ENCODE assay signal across 31 mouse cellular contexts in genomic region chr1:179072406-179072805, GRCm38 (mm10).
A peak's percentile ranks its signal among the peaks of the same experiment; 100 is the strongest.
DNase-seq lines count a peak whose midpoint lies in the region; ATAC-seq lines count a peak whose summit lies in the region.
"Had no signal": no experiment of that assay in that cellular context is flagged by ENCODE, and none has a peak within 500 bp of the region (broad histone marks: within the 10 kb centered on the region; RNA-seq: fewer than 3 reads in every experiment).

No protein-coding gene starts in this region.

- H3K4me1 ChIP-seq in forebrain, embryonic 11.5 days (replicated peaks; ENCODE audit: control insufficient read depth, insufficient read depth, low read length): no peaks in the 10 kb centered on the region
- H3K4me1 ChIP-seq in forebrain, embryonic 12.5 days: no peaks in the 10 kb centered on the region
- peaks cover 18% of the 10 kb centered on the region for H3K4me1 ChIP-seq in embryonic facial prominence, embryonic 10.5 days
- H3K4me1 ChIP-seq: embryonic facial prominence, embryonic 12.5 days; embryonic facial prominence, embryonic 15.5 days; heart, embryonic 15.5 days; hindbrain, embryonic 13.5 days; intestine, embryonic 15.5 days had no signal

- no peak overlapping the region for H3K27ac ChIP-seq in forebrain, embryonic 11.5 days (ENCODE audit: low read depth, low read length)
- H3K27ac ChIP-seq in forebrain, embryonic 12.5 days: no peak overlapping the region
- no peak overlapping the region for H3K27ac ChIP-seq in embryonic facial prominence, embryonic 10.5 days (replicated peaks)
- H3K27ac ChIP-seq: embryonic facial prominence, embryonic 12.5 days; embryonic facial prominence, embryonic 15.5 days; forebrain, embryonic 13.5 days; heart, adult 2 months; heart, embryonic 15.5 days; hindbrain, embryonic 10.5 days; hindbrain, embryonic 13.5 days; intestine, embryonic 15.5 days had no signal

- no peak overlapping the region for H3K9ac ChIP-seq in forebrain, embryonic 11.5 days (ENCODE audit: low read length)
- no peak overlapping the region for H3K9ac ChIP-seq in forebrain, embryonic 12.5 days
- H3K9ac ChIP-seq: embryonic facial prominence, embryonic 12.5 days; embryonic facial prominence, embryonic 15.5 days; forebrain, embryonic 13.5 days; heart, embryonic 12.5 days; heart, embryonic 15.5 days; hindbrain, embryonic 13.5 days; intestine, embryonic 15.5 days had no signal

- ATAC-seq in forebrain, embryonic 11.5 days (replicated peaks; ENCODE audit: low FRiP score): no peak
- ATAC-seq in forebrain, embryonic 12.5 days (ENCODE audit: low FRiP score): no peak
- ATAC-seq: activated CD4-positive, CD25-positive, alpha-beta regulatory T cell, adult 4 months; CD4-positive, CD25-positive, alpha-beta regulatory T cell, adult 4 months; forebrain, embryonic 13.5 days; forebrain, embryonic 16.5 days; hindbrain, embryonic 16.5 days; intestine, embryonic 15.5 days; Patski had no signal

- H3K36me3 ChIP-seq in forebrain, embryonic 11.5 days (ENCODE audit: control insufficient read depth, insufficient read depth, low read length): no peaks in the 10 kb centered on the region
- H3K36me3 ChIP-seq in forebrain, embryonic 12.5 days (replicated peaks): no peaks in the 10 kb centered on the region
- H3K36me3 ChIP-seq in embryonic facial prominence, embryonic 10.5 days (replicated peaks): no peaks in the 10 kb centered on the region
- H3K36me3 ChIP-seq: embryonic facial prominence, embryonic 12.5 days; embryonic facial prominence, embryonic 15.5 days; heart, embryonic 12.5 days; heart, embryonic 15.5 days; hindbrain, embryonic 10.5 days; hindbrain, embryonic 13.5 days; intestine, embryonic 15.5 days had no signal

- H3K9me3 ChIP-seq in forebrain, embryonic 11.5 days (ENCODE audit: control insufficient read depth, low read length): no peaks in the 10 kb centered on the region
- no peaks in the 10 kb centered on the region for H3K9me3 ChIP-seq in forebrain, embryonic 12.5 days
- H3K9me3 ChIP-seq in embryonic facial prominence, embryonic 10.5 days: no peaks in the 10 kb centered on the region
- H3K9me3 ChIP-seq: embryonic facial prominence, embryonic 12.5 days; embryonic facial prominence, embryonic 15.5 days; forebrain, embryonic 13.5 days; heart, embryonic 12.5 days; heart, embryonic 15.5 days; hindbrain, embryonic 10.5 days; hindbrain, embryonic 13.5 days; intestine, embryonic 15.5 days had no signal

- no peak overlapping the region for H3K4me3 ChIP-seq in forebrain, embryonic 11.5 days (ENCODE audit: low read depth, low read length)
- no peak overlapping the region for H3K4me3 ChIP-seq in forebrain, embryonic 12.5 days (replicated peaks)
- no peak overlapping the region for H3K4me3 ChIP-seq in embryonic facial prominence, embryonic 10.5 days
- H3K4me3 ChIP-seq: embryonic facial prominence, embryonic 12.5 days; embryonic facial prominence, embryonic 15.5 days; forebrain, embryonic 13.5 days; heart, adult 2 months; heart, embryonic 12.5 days; heart, embryonic 15.5 days; hindbrain, embryonic 10.5 days; hindbrain, embryonic 13.5 days; intestine, embryonic 15.5 days had no signal

- no peaks in the 10 kb centered on the region for H3K27me3 ChIP-seq in forebrain, embryonic 11.5 days (ENCODE audit: control insufficient read depth, insufficient read depth, low read length)
- peaks cover 49% of the 10 kb centered on the region for H3K27me3 ChIP-seq in forebrain, embryonic 12.5 days
- H3K27me3 ChIP-seq in embryonic facial prominence, embryonic 10.5 days (replicated peaks; ENCODE audit: low read depth, poor library complexity, severe bottlenecking): no peaks in the 10 kb centered on the region
- H3K27me3 ChIP-seq: embryonic facial prominence, embryonic 12.5 days; embryonic facial prominence, embryonic 15.5 days; heart, embryonic 12.5 days; heart, embryonic 15.5 days; intestine, embryonic 15.5 days; Patski had no signal

- H3K4me2 ChIP-seq in forebrain, embryonic 11.5 days (ENCODE audit: low read depth, low read length, severe bottlenecking): no peak overlapping the region
- H3K4me2 ChIP-seq in forebrain, embryonic 12.5 days: no peak overlapping the region
- H3K4me2 ChIP-seq: embryonic facial prominence, embryonic 12.5 days; embryonic facial prominence, embryonic 15.5 days; forebrain, embryonic 13.5 days; heart, embryonic 12.5 days; heart, embryonic 15.5 days; hindbrain, embryonic 13.5 days; intestine, embryonic 15.5 days had no signal

- WGBS in forebrain, embryonic 11.5 days: 57% methylated on average over 1 of the region's 1 CpGs
- 71% methylated on average over 1 of the region's 1 CpGs for WGBS in forebrain, embryonic 12.5 days
- WGBS in embryonic facial prominence, embryonic 10.5 days: 45% methylated on average over 1 of the region's 1 CpGs

- peak; percentile 35 for DNase-seq in forebrain, embryonic 11.5 days (ENCODE audit: low spot score)
- peak; percentile 78 for DNase-seq in ES-CJ7 (ENCODE audit: low read depth, low spot score)
- peak; percentile 79 for DNase-seq in ZHBTc4 (ENCODE audit: low read depth, low spot score)
- DNase-seq in embryonic facial prominence, embryonic 10.5 days (ENCODE audit: low spot score): no peak
- no peak for DNase-seq in cerebellum, adult 8-10 months
- DNase-seq: adrenal gland, adult 8-10 months; adrenal gland, postnatal 25 days; cerebellum, adult 18-20 months; cerebellum, postnatal 10 days; cerebellum, postnatal 36 days; gastrocnemius, postnatal 10 days; gastrocnemius, postnatal 36 days; heart, adult 2 months; heart, postnatal 10 days; heart, postnatal 36 days; kidney, adult 18-20 months; kidney, adult 9 months had no signal

Comparison
In these comparisons a context has a peak if more than half of its experiments do, and no peak if none do; other contexts are left out.
1. DNase-seq: peak in forebrain, embryonic 11.5 days (single experiment), ES-CJ7 (single experiment) and ZHBTc4 (single experiment); none in embryonic facial prominence, embryonic 10.5 days (single experiment) and cerebellum, adult 8-10 months (single experiment).